ENCODE assay signal across 40 mouse cellular contexts in the genomic region with DNA sequence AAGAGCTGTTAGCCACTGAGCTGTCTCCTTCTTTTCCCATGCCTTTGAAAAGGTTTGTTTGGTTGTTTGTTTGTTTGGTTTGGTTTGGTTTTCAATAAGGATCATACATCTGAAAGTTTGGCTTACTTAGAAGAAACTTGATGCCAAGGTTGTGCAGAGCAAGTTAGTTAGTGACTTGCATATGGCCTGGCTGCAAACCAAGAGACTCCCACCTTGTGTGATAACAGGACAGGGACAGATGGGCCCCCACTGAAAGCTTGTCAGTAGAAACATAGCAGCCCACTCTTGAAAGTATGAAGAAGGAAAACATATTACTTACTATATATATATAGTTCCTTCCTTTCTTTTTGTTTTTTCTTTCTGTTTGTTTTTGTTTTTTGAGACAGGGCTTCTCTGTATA. TPM values are rescaled to one million over a fixed set of nuclear protein-coding genes. Genes with fewer than 3 reads are reported as not detected.
"Had no signal": no experiment of that assay in that cellular context is flagged by ENCODE, and none has a peak within 500 bp of the region (broad histone marks: within the 10 kb centered on the region; RNA-seq: fewer than 3 reads in every experiment).

No protein-coding gene starts in this region.

- H3K9ac ChIP-seq: heart, embryonic 13.5 days; heart, embryonic 15.5 days; hindbrain, embryonic 13.5 days; hindbrain, embryonic 15.5 days; kidney, embryonic 15.5 days; limb, embryonic 13.5 days; limb, embryonic 15.5 days; liver, embryonic 12.5 days; liver, embryonic 14.5 days had no signal

- H3K27me3 ChIP-seq: heart, embryonic 15.5 days; hindbrain, embryonic 13.5 days; hindbrain, embryonic 15.5 days; limb, embryonic 13.5 days; limb, embryonic 15.5 days; liver, embryonic 12.5 days had no signal

- H3K27ac ChIP-seq: heart, adult 2 months; heart, embryonic 13.5 days; heart, embryonic 15.5 days; hindbrain, embryonic 13.5 days; hindbrain, embryonic 15.5 days; hindbrain, postnatal 0 days; kidney, embryonic 15.5 days; kidney, postnatal 0 days; limb, embryonic 13.5 days; limb, embryonic 15.5 days; liver, embryonic 12.5 days; liver, embryonic 14.5 days had no signal

- H3K4me3 ChIP-seq: heart, adult 2 months; heart, embryonic 13.5 days; heart, embryonic 15.5 days; hindbrain, embryonic 13.5 days; hindbrain, embryonic 15.5 days; kidney, embryonic 15.5 days; limb, embryonic 13.5 days; limb, embryonic 15.5 days; liver, embryonic 12.5 days had no signal

- H3K36me3 ChIP-seq: heart, embryonic 13.5 days; heart, embryonic 15.5 days; hindbrain, embryonic 13.5 days; hindbrain, embryonic 15.5 days; kidney, embryonic 15.5 days; limb, embryonic 13.5 days; limb, embryonic 15.5 days; liver, embryonic 12.5 days had no signal

- H3K4me1 ChIP-seq: heart, embryonic 13.5 days; heart, embryonic 15.5 days; kidney, embryonic 15.5 days; limb, embryonic 13.5 days; limb, embryonic 15.5 days; liver, embryonic 12.5 days had no signal

- H3K9me3 ChIP-seq: heart, embryonic 15.5 days; hindbrain, embryonic 13.5 days; hindbrain, embryonic 15.5 days; kidney, embryonic 15.5 days; limb, embryonic 15.5 days; liver, embryonic 12.5 days had no signal

- H3K4me2 ChIP-seq: heart, embryonic 11.5 days; heart, embryonic 13.5 days; heart, embryonic 15.5 days; hindbrain, embryonic 13.5 days; hindbrain, embryonic 15.5 days; kidney, embryonic 15.5 days; limb, embryonic 13.5 days; limb, embryonic 15.5 days; liver, embryonic 12.5 days had no signal

- ATAC-seq: hindbrain, postnatal 0 days; intestine, embryonic 16.5 days; liver, embryonic 12.5 days had no signal

- DNase-seq: gastrocnemius, postnatal 14 days; gastrocnemius, postnatal 36 days; heart, adult 2 months; heart, postnatal 14 days; heart, postnatal 36 days; kidney, adult 11 months; kidney, adult 2 months; kidney, adult 9 months; kidney, postnatal 14 days; kidney, postnatal 36 days; layer of hippocampus, postnatal 36 days; left cerebral cortex, postnatal 4 days had no signal

RNA-seq across cellular contexts. Expression of a gene that starts 49.3 kb away (rescaled TPM):
- total RNA-seq: gastrocnemius, adult 18-20 months; gastrocnemius, adult 8-10 months; gastrocnemius, postnatal 14 days; gastrocnemius, postnatal 36 days; heart, adult 2 months; heart, postnatal 14 days; heart, postnatal 36 days; hematopoietic stem cell, adult 5-6 weeks; hindbrain, postnatal 0 days; layer of hippocampus, adult 18-20 months; layer of hippocampus, adult 8-10 months; layer of hippocampus, postnatal 10 days; layer of hippocampus, postnatal 36 days; left cerebral cortex, adult 18-20 months; left cerebral cortex, adult 8-10 months; left cerebral cortex, postnatal 10 days; left cerebral cortex, postnatal 25 days; left cerebral cortex, postnatal 4 days; liver, adult 2 months had no signal
- polyA plus RNA-seq: heart, embryonic 11.5 days; heart, embryonic 13.5 days; heart, embryonic 15.5 days; heart, postnatal 0 days; hindbrain, embryonic 13.5 days; hindbrain, embryonic 15.5 days; hindbrain, postnatal 0 days; intestine, embryonic 14.5 days; intestine, embryonic 16.5 days; kidney, adult 2 months; kidney, embryonic 15.5 days; kidney, postnatal 0 days; large intestine, adult 2 months; limb, embryonic 11.5 days; limb, embryonic 13.5 days; limb, embryonic 15.5 days; liver, adult 2 months; liver, embryonic 12.5 days; liver, embryonic 14.5 days had no signal
